Mouse (Mus musculus): ENCODE data around the gene Prpf4.

Prpf4 gene

GRCm38 (mm10) chr4:62437871-62438270 is 29.3 kb downstream of the Prpf4 start:
- DNase-seq: no peak

GRCm38 (mm10) chr4:62439793-62440192 is 31.2 kb downstream of the Prpf4 start:
- no peak for DNase-seq

- DNase-seq: no peak
Observed at GRCm38 (mm10) chr4:62440544-62440943, 31.9 kb downstream of the Prpf4 start.

- DNase-seq: no peak
Observed at GRCm38 (mm10) chr4:62440986-62441385, 32.4 kb downstream of the Prpf4 start.

- peak; percentile 49 for DNase-seq
Observed at GRCm38 (mm10) chr4:62454995-62455394, 46.4 kb downstream of the Prpf4 start.

GRCm38 (mm10) chr4:62459081-62459480 is 50.5 kb downstream of the Prpf4 start:
- DNase-seq: no peak

GRCm38 (mm10) chr4:62460348-62460747 is 51.8 kb downstream of the Prpf4 start:
- DNase-seq: no peak

GRCm38 (mm10) chr4:62463124-62463523 is 54.5 kb downstream of the Prpf4 start:
- no peak for DNase-seq

GRCm38 (mm10) chr4:62468158-62468557 is 59.6 kb downstream of the Prpf4 start:
- no peak for DNase-seq

GRCm38 (mm10) chr4:62470598-62471051 is 62.0 kb downstream of the Prpf4 start, which contains the start of gene Wdr31:
Wdr31 (minus strand) TSS chr4:62470896.
- peak; percentile 90 for DNase-seq

GRCm38 (mm10) chr4:62472071-62472470 is 63.5 kb downstream of the Prpf4 start:
- no peak for DNase-seq

GRCm38 (mm10) chr4:62475131-62475530 is 66.5 kb downstream of the Prpf4 start:
- no peak for DNase-seq

- DNase-seq: no peak
Observed at GRCm38 (mm10) chr4:62475793-62476192, 67.2 kb downstream of the Prpf4 start.

Data from embryo, embryonic 11 days (tissue).